Mouse (Mus musculus) right cerebral cortex, postnatal 4 days (tissue): ENCODE measurements around the gene Agtpbp1.
"Not testable (repeated sequence)": the region's sequence is repeated elsewhere in the genome, so short reads cannot be mapped to it uniquely, and the experiment has no call there.

Experiments
- DNase-seq: peaks from one replicate; pipeline ENCODE4 v3.0.0-alpha.2; 2022

Agtpbp1 gene

DNA sequence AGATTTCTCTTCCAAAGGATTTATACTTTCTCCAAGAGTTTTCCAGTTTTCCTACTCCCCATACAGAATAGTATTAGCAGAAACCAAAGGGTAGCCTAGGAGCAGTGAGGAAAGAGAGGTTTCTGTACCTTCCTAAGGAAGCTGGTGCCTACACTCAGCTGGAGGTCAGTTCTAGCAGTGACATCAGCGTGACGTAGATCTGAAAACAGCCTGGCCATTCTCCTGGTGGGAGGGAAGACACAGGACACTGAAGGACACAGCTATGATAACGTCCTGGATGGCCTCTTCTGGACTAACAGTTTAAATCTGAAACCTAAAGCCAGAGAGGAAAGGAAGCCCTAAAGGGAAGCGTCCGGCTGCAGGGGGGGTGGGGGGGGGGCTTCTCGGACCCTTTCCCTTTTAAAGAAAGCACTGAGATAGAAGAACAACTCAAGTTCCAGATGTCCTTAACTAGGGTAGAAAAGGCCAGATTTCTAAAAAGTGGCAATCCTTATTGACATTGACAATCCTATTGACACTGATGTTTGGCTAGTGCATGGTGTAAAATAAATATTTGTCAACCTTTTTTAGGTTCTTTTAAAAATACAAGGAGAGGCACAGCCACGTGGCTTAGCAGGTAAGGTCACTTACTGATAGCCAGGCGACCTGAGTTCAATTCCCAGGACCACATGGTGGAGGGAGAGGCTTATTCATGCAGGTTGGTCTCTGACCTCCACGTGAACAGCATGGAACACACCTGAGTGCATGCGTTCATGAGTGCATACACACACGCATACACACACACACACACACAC, 63.6 kb downstream of the Agtpbp1 start:
- no peak for DNase-seq

DNA sequence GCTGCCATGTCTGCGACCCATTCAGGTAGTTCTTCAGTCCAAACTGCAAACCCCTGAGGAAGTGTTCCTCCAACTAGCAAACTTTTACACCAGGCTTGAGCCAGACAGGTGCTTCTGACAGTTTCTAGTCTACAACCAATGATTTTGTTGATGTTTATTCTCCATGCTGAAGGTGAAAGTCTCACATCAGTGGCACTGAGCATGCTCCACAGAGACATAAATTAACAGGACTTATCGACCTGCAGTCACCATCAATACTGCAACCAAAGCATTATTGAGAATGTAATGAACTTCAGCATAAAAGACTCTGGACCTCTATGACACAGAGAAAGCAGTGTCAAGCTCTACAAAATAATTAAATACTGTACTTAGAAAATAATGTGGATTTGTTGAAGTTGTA, 64.2 kb downstream of the Agtpbp1 start:
- no peak for DNase-seq

DNA sequence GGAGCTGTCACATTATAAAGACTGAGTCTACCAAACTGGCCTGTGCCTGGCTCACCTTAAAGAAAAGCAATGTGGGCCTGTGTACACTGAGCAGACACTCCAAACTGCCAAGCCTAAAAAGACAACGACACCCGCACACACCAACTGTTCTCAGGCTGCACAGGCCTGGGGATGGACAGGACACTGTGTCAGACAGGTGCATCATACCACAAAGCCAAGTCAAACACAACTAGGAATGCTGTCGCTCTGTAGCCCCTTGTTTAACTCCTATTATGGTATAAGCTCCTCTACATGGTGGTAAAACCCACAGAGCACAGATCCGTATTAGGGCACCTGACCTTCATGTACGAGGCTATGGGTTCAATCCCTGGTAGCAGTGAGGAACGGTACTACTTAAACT, 65.5 kb downstream of the Agtpbp1 start:
- DNase-seq = no peak

DNA sequence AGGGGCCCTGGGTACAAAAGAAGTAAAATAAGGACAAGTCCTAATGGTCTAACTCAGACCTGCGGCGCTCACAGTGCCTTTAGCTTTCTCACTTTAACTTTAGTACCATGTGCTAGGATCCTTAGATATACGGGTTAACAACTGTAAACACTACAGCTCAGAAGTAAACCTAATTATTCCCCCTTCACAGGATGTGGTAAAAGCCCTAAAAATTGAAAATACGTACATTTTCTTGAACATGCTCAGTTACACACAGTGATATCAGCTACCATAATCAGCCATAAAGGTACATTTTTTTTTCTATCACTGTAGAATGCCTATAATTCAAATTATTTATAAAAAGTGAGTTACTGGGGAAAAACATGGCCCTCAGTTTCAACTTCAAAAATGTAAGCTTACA, 67.0 kb downstream of the Agtpbp1 start:
- no peak for DNase-seq

DNA sequence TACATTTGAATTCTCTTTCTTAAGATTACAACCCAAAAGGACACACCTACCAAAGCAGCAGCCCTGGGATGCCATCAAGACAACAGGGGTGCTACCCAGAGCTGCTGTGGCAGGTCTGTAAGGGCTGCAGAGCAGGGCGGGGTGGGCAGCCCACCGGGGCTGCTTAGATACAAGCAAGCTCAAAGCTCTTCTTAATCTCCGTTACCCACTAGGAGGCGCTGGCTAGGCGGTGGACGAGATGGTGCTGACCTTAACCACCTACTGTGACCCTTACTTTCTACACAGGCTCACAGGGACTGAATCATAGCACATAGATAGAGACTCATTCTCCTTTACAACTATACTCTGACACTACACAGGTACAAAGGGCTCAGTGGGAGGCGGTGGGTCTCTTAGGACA, 70.0 kb downstream of the Agtpbp1 start:
- DNase-seq = peak; percentile 25

DNA sequence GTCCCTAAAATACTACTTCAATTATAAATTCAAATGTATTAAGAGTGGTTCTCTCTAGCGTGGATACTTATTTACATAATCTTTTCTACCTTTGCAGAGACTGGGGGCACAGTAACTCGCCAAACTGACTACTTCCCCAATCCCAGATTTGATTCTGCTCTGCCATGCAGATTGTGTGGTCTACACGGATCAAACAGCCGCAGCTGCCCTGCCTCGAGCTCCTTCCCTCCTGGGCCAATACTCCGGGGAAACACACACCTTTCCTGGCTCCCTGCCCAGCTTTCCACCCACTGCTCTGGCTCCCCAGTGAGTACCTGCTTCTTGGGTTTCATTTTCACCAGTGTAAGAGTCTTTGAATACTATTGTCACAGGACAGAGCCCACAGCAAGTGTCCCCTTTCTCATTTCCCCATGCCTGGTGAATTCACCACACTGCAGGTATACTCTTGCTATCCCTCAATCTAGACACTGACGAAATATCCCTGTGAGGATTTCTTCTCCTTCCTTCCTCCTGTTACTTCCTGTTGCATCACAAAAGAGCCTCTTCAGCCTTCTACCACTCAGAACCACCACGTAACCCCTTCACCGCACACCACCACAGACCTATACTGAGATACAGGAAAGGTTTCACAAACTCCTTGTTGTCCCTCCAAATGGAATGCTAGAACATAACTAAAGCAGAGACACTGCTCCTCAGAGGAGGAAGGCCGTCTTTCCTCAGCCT, 75.2 kb downstream of the Agtpbp1 start:
- no peak for DNase-seq

DNA sequence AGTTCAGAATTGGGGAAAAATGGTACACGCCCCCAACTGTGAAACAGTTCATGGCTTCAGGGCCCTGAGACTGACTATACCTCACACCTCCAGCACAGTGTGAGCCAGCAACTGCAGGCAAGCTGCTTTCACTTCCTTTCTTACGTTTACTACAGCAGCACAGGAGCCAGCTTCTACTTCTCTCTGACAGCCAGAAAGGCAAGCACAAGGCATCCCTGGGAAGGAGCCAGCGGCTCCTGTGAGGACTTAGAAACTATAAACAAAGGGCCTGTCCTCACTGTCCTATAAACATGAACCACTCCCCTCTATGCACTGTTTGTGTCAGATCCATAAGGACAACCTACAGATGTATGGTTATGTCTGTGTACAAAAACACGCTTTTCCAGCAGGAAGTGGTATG, 76.4 kb downstream of the Agtpbp1 start:
- no peak for DNase-seq

DNA sequence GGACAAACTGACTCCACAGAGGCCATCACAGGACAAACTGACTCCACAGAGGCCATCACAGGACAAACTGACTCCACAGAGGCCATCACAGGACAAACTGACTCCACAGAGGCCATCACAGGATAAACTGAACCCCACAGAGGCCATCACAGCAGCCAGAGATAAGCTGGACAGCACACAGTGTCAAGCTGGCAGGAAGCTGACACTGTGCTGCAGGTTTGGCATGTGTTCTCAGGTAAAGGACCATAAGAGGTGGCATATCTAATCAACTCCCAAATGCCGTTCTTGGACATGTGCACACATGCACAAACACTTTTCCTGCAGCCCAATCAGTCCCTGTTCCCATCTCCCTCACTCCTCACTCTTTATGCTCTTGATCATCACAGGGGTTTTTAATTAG, 78.6 kb downstream of the Agtpbp1 start:
- no peak for DNase-seq

DNA sequence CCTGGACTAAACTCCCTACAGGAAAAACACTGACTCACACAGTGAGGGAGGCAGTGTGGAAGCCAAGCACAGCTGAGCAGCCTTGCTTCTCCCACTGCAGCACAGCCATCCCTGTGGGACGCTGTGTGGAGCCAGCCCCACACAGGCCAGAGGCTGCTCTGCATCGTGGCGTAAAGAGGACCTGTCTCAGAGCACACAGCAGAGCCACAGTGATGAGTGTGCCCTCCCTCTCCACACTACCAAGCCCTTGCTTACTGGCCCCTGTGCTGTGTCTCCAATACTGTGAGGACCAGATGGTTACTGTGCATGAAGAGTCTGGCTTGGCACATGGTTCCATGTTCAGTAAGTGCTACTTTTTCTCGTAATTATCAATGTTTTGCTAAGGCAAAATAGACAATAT, 79.2 kb downstream of the Agtpbp1 start:
- DNase-seq = no peak

DNA sequence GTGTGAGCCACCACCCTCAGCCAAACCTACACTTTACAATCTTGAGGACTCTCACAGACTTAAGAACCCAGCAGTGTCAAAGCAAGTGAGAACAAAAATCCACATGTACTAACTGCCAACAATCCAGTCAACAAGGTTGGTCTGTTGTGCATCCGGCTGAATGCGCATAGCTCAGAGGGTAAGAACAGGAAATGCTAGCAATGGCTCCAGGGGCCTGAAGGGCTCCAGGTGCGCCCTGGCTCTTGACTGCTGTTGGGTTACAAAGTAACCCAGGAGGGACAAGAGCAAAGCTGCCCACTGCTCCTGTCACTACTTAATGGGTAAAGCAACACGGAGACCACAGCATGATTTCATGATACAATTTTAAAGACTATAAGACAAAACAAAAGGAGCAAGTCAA, 81.4 kb downstream of the Agtpbp1 start:
- no peak for DNase-seq

DNA sequence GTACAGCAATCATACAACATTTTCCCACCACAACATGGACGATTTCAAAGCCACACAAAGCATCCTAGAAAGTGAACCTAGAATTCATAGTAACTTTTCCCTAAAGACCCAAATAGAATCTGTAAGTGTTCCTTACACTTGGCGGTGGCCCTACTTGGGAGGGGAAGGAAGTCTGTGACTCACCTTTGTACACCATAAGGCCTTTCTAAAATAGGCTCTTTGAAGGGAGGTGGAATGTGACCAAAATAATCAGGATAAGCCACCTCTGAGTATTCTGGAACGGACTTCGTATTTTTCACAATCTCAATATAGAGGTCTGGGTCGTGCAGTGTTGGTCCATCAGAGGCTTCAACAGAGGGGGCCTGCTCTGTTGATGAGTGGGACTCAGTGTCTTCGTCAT, 85.2 kb downstream of the Agtpbp1 start:
- DNase-seq = no peak

DNA sequence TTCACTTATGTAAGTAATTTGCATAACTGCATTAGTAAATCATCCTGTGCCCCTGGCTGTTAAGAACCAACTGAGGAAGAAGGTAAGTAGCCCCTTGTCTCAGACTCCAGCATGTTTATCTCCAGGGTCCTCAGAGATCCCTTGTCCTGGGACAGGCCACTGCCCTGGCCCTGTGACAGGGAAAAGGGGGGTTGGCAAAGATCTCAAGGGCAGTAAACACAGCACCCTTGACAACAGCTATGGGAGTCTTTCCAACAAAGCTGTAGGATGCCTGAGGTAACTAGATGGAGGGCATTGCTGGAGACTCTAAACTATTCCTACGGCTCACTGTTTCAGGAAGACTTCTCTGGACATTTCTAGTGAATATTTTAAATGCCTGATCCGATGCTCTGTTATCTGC, 85.7 kb downstream of the Agtpbp1 start:
- no peak for DNase-seq

DNA sequence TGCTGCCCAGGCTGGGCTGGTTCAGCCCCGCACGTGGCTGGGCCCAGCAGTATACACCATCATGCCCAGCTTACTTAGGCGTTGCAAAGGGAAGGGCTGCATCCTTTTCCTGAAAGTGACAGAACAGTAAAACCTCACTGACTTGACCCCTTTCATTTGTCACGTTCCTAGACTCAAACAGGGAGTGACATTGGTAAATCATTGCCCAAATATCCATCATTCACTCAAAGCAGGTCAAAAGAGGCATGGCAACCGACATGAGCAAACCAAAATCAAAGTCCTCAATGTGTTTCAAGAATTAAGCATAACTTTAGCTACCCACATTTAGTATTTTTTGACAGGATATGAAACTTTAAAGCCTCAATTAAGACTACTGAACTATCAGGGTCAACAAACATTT, 86.8 kb downstream of the Agtpbp1 start:
- no peak for DNase-seq

DNA sequence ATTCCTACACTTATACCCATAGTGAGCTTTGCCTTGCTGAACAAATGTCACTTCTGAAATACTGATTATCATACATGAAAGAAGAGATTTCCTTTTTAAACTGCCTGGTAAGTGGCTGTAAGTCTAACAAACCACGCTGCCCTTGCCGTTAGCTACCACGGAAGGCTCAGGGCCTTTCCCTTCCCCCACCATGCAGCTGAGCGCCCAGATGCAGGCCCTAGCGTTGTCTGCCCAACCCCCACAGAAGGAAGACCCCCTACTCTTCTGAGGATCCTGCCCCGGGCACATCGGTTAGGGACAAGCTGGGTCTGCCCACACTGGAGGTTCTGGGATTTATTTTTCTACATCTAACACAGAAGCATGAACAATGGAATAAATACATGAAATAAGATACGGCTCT, 89.2 kb downstream of the Agtpbp1 start:
- DNase-seq = no peak

DNA sequence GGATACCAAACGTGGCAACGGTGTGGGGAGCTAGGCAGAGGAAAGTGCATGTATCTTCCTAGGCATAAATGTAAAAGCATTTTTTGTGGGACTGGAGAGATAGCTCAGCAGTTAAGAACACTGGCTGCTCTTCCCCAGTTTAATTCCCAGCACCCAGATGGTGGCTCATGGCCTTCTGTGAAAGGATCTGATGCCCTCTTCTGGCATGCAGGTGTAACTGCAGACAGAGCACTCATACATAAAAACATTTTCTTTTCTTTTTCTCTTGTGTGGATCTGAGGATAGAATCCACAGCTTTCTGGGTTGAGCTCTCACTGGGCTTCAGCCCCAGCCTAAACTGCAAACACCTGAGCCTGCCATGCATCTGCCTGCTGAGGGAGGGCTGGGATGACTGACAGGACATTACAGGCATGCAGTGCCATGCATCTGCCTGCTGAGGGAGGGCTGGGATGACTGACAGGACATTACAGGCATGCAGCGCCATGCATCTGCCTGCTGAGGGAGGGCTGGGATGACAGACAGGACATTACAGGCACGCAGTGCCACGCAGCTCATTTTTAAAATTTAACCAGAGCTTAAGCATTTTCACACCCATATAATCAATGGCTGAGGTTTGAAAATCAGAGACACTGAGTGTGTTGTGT, 90.3 kb downstream of the Agtpbp1 start:
- DNase-seq = no peak

DNA sequence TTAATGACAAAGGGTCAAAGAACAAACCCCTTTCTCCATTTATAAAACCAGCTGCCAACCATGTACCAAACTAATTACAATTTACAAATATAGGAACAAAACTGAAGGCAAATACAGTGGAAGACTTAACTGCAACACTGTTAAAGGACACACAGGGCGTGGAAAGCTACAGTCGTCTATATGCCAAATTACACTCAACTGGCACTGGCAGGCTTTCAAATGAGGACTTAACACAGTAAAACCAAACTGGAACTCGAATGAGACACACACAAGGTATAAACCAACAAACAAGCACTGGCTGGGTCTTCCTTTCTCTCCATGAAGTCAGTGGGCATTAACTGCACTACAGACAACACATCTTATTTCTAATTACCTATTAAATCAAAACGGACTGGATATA, 94.3 kb downstream of the Agtpbp1 start:
- DNase-seq = no peak

DNA sequence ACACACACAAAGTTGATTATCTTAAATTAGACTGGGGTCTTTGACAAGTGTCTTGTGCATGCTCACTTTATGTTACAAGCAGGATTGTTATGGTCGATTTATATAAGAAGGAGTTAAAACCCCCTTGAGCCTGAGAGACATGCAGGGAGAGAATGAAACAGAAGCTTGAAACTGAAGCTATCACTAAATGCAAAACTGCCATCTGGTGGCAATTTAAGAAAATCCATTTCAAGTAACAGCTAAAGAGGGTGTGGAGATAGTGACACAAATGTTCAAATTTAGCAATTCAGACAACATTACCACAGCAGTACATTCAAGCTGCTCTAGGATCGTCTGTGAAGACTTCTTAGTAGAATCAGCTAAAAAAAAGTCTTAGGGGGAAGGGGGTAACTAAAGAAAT, 95.9 kb downstream of the Agtpbp1 start:
- DNase-seq = no peak

DNA sequence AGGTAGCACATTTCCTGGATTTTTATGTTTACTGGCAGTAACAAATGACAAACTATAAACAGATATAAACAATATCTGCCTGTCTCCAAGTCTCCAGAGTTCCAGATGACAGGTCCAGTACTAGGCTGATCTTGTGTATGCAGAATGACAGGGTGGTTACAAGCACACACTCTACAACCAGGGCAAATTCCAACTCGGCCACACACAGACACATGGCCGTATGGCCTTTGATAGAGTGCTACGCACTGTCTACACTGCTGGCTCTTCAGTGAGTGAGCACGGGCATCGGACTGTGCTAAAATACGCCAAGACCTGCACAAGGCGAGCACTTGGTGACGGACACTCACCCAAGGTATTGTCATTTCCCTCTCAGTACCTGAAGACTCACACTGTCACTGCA, 97.7 kb downstream of the Agtpbp1 start:
- DNase-seq = no peak

DNA sequence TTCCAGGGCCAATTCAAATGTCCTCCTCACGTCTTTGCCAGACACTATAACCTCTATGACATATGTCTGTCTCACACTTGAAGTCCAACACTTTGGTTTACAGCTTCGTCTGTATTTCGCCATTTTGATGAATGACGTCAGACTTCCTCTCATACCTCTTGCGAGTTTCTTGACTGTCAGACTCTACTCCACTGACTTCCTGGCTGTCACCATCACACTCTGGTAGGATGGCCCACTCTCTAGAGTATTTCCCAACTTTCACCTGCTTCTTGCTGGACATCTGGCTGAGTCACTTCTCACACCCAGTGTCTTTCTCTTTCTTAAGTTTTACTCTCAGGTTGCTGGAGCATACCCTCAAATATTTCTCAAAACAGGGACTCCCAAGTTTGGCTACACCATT, 98.8 kb downstream of the Agtpbp1 start:
- no peak for DNase-seq

DNA sequence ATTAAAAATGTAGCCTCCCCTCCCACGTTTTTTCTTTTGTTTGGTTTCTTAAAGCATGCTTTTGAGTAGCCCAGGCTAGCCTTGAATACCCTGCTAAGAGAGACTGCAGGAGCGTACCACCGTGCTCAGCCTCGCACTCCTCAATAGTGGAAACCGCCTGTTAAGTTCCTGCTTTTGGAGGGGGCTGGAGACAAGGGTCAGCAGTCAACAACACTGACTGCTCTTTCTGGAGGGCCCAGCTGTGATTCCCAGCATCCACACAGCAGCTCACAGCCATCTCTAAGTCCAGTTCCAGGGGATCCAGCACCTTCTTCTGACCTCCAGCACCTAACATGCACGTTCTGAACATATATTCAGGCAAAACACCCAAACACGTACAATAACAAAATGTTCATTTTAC, 99.6 kb downstream of the Agtpbp1 start:
- DNase-seq = no peak

DNA sequence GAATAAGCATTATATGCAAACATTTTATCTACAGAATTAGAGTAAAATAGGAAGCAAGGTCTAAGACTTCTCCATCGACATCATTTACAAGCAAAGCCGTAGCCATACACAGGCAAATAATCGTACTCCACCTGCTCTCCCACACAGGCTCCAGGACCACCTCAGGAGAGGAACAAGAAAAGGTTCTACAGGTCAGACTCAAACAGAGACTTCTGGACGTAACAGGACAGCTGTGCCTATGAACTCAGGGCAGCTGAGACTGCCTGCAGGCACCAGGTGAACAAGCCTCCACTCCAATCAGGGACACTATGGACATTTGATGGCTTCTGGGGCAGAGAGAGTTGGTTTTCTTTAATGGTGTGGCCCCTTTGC, 103.6 kb downstream of the Agtpbp1 start:
- no peak for DNase-seq

DNA sequence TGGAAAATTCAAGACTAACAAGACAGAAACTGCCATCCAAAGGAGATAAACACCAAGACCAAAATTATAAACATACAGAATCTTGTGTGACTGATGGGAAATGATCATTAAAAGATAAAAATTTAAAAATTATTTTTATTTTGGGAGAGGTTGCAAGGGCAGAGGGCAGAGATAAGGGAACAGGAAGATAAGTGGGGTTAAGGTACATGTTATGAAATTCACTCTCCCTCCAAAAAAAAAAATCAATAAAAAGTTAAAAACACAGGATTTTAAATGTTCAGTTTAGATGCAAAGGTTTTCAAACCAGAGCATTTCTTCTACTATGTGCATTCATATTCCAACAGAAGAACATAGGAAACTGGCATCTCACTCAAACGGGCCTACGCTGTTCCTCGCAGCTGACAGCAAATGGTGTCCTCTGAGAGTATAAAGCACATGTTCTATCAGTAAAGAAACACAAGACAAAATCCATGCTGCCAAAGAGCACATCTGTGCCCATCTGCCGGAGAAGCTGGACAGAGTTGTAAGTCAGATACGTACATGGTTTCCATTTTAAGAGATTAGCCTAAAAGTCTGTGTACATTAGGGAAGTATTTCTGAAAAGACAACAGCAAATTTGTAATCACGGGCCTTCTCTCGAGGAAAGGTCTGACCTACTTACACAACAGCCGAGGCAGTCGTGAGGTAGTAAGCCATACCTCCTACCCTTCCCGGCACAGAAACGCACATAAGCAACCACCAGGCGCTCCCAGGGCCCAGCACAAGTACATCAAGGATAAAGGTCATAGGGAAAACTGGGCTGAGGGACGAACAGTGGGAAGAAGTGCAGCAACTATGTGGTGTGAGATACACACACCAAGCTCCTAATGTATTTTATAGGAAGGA, 104.2 kb downstream of the Agtpbp1 start:
- no peak for DNase-seq

DNA sequence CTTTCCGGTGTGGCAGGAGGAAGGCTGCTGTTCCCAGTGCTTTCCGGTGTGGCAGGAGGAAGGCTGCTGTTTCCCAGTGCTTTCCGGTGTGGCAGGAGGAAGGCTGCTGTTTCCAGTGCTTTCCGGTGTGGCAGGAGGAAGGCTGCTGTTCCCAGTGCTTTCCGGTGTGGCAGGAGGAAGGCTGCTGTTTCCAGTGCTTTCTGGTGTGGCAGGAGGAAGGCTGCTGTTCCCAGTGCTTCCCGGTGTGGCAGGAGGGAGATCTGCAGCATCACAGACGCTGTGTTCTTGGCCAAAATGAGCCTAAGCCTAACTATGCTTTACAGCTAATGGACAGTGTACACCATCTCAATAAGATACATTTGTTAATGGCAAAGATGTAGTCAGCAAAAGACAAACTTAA, 107.1 kb downstream of the Agtpbp1 start:
- not testable (repeated sequence) for DNase-seq
